Mouse (Mus musculus) ovary, postnatal 10 days (tissue): ENCODE measurements around the gene Fez1.

Experiments
- DNase-seq: peaks from one replicate; pipeline ENCODE4 v3.0.0; 2022; ENCODE audit warnings: low spot score

Fez1 gene

GRCm38 (mm10) chr9:36821644-36822000 lies at the start of gene Fez1:
Fez1 (plus strand) TSS chr9:36821864.
- DNase-seq, result no peak

GRCm38 (mm10) chr9:36783921-36784320 lies 37.7 kb upstream of the Fez1 start:
- DNase-seq, result no peak

- no peak for DNase-seq
Measured at GRCm38 (mm10) chr9:36792191-36792590, 29.5 kb upstream of the Fez1 start.

GRCm38 (mm10) chr9:36794487-36794886 lies 27.2 kb upstream of the Fez1 start:
- no peak for DNase-seq

GRCm38 (mm10) chr9:36795556-36795955 lies 26.1 kb upstream of the Fez1 start:
- DNase-seq, result no peak

- DNase-seq, result no peak
Measured at GRCm38 (mm10) chr9:36796224-36796623, 25.4 kb upstream of the Fez1 start.

GRCm38 (mm10) chr9:36796781-36797555 lies 24.7 kb upstream of the Fez1 start, which contains the start of gene Ei24:
Ei24 (minus strand) TSS chr9:36797393.
- DNase-seq, result peak; percentile 86

- DNase-seq, result no peak
Measured at GRCm38 (mm10) chr9:36801961-36802360, 19.7 kb upstream of the Fez1 start.

GRCm38 (mm10) chr9:36802951-36803350 lies 18.7 kb upstream of the Fez1 start:
- DNase-seq, result no peak

- DNase-seq, result no peak
Measured at GRCm38 (mm10) chr9:36803386-36803785, 18.3 kb upstream of the Fez1 start.

GRCm38 (mm10) chr9:36803926-36804325 lies 17.7 kb upstream of the Fez1 start:
- DNase-seq, result no peak

GRCm38 (mm10) chr9:36805256-36805975 lies 16.2 kb upstream of the Fez1 start:
- DNase-seq, result no peak

- DNase-seq, result no peak
Measured at GRCm38 (mm10) chr9:36808126-36808785, 13.4 kb upstream of the Fez1 start.

- no peak for DNase-seq
Measured at GRCm38 (mm10) chr9:36814486-36814885, 7.2 kb upstream of the Fez1 start.

- no peak for DNase-seq
Measured at GRCm38 (mm10) chr9:36818905-36819304, 2.8 kb upstream of the Fez1 start.

GRCm38 (mm10) chr9:36820969-36821643 lies 558 bp upstream of the Fez1 start:
- DNase-seq, result no peak

- DNase-seq, result no peak
Measured at GRCm38 (mm10) chr9:36822024-36822423, 360 bp downstream of the Fez1 start.

- no peak for DNase-seq
Measured at GRCm38 (mm10) chr9:36826612-36827363, 5.1 kb downstream of the Fez1 start.

- no peak for DNase-seq
Measured at GRCm38 (mm10) chr9:36831401-36831800, 9.7 kb downstream of the Fez1 start.

GRCm38 (mm10) chr9:36832529-36832928 lies 10.9 kb downstream of the Fez1 start:
- peak; percentile 26 for DNase-seq

- DNase-seq, result peak; percentile 5
Measured at GRCm38 (mm10) chr9:36833043-36833881, 11.6 kb downstream of the Fez1 start.
